Mouse (Mus musculus): ENCODE measurements at regions not wholly inside any gene's neighbourhood (a gene's known extent, or its start where the extent isn't known, plus 50 kb on each side); places are given as distances from the start of the nearest gene placed in this dataset.

GRCm38 (mm10) chr17:51646416-51646815, 186.7 kb downstream of the Satb1 start:
- Histone ChIP-seq H3K27ac (ENCODE audit: insufficient read depth, low read length) (no peak overlapping the region), H3K36me3 (ENCODE audit: control insufficient read depth, insufficient read depth, low read length) (no peaks in the 10 kb centered on the region), H3K27me3 (ENCODE audit: control insufficient read depth, insufficient read depth, low read length) (no peaks in the 10 kb centered on the region), H3K4me1 (ENCODE audit: control insufficient read depth, insufficient read depth, insufficient read length) (no peaks in the 10 kb centered on the region), H3K4me3 (ENCODE audit: extremely low read depth, insufficient read depth, insufficient read length) (no peak overlapping the region)
- 67% methylated on average over 2 of the region's 2 CpGs for WGBS
- TF ChIP-seq CTCF (IDR thresholded peaks at IDR 0.05; ENCODE audit: extremely low read depth, insufficient read depth, insufficient read length, insufficient replicate concordance), result no peak
- no peak for TF ChIP-seq POLR2A (IDR thresholded peaks at IDR 0.05; ENCODE audit: low read depth, low read length)
- DNase-seq (ENCODE audit: low read depth in 1 of 2, low spot score in 2 of 2), result no peak

DNA sequence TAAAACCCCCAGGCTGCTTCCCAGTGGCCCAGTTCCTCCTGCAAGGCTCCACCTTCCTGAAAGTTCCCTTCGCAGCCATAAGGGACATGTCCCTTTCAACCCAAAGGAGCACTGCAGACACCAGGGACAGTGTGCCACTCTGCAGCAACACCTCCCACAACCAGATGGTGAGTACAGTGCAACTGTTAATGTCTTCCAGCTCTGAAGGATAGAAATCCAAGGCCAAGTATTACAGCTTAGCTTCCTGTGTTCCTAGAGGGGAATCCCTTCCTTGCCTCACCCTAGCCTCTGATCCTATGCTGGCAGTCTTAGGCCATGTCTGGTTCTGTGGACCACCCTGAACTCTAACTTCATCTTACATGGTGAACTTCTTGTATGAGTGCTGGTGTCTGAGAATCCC, 187.2 kb downstream of the Satb1 start:
- Histone ChIP-seq H3K27me3 (ENCODE audit: control insufficient read depth, insufficient read depth, low read length) (no peaks in the 10 kb centered on the region), H3K36me3 (ENCODE audit: control insufficient read depth, insufficient read depth, low read length) (no peaks in the 10 kb centered on the region), H3K4me3 (ENCODE audit: extremely low read depth, insufficient read depth, insufficient read length) (no peak overlapping the region), H3K27ac (ENCODE audit: insufficient read depth, low read length) (no peak overlapping the region), H3K4me1 (ENCODE audit: control insufficient read depth, insufficient read depth, insufficient read length) (no peaks in the 10 kb centered on the region)
- WGBS, result 95% methylated on average over 1 of the region's 1 CpGs
- DNase-seq (ENCODE audit: low read depth in 1 of 2, low spot score in 2 of 2), result no peak
- TF ChIP-seq POLR2A (IDR thresholded peaks at IDR 0.05; ENCODE audit: low read depth, low read length), result no peak
- no peak for TF ChIP-seq CTCF (IDR thresholded peaks at IDR 0.05; ENCODE audit: extremely low read depth, insufficient read depth, insufficient read length, insufficient replicate concordance)

DNA sequence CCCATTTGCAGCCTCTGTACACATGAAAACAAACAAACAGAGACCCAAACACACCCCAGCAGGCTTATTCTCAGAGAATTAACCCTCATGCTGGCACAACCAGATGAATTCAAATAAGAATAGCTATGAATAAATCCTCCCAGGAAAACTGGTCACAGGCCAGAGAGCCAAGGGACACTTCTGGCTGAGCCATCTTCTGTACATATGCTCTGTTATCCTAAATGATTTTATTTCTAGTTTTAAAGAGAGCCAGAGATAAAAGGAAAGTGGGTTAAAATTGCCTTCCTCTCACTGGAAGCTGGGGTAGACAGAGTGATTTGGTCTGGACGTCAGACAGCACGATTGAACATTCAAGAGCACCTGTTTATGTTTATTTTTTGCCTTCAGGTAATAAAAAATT, 190.4 kb downstream of the Satb1 start:
- H3K36me3 ChIP-seq (ENCODE audit: control insufficient read depth, insufficient read depth, low read length), result no peaks in the 10 kb centered on the region
- TF ChIP-seq CTCF (IDR thresholded peaks at IDR 0.05; ENCODE audit: extremely low read depth, insufficient read depth, insufficient read length, insufficient replicate concordance), result no peak
- no peak for TF ChIP-seq POLR2A (IDR thresholded peaks at IDR 0.05; ENCODE audit: low read depth, low read length)
- DNase-seq (ENCODE audit: low read depth in 1 of 2, low spot score in 2 of 2), result no peak
- no peaks in the 10 kb centered on the region for H3K27me3 ChIP-seq (ENCODE audit: control insufficient read depth, insufficient read depth, low read length)
- no peaks in the 10 kb centered on the region for H3K4me1 ChIP-seq (ENCODE audit: control insufficient read depth, insufficient read depth, insufficient read length)
- no peak overlapping the region for H3K4me3 ChIP-seq (ENCODE audit: extremely low read depth, insufficient read depth, insufficient read length)
- no peak overlapping the region for H3K27ac ChIP-seq (ENCODE audit: insufficient read depth, low read length)
- WGBS, result 87% methylated on average over 2 of the region's 2 CpGs

- H3K4me3 ChIP-seq (ENCODE audit: extremely low read depth, insufficient read depth, insufficient read length), result no peak overlapping the region
- WGBS, result 45% methylated on average over 4 of the region's 4 CpGs
These were observed 197.2 kb downstream of the Satb1 start for GRCm38 (mm10) chr17:51635913-51636312.

GRCm38 (mm10) chr17:51631574-51631973, 201.5 kb downstream of the Satb1 start:
- DNase-seq (ENCODE audit: low read depth in 1 of 2, low spot score in 2 of 2), result no peak

More at GRCm38 (mm10) chr17:51635913-51636312, 197.2 kb downstream of the Satb1 start:
- H3K4me1 ChIP-seq (ENCODE audit: control insufficient read depth, insufficient read depth, insufficient read length), result no peaks in the 10 kb centered on the region
- H3K36me3 ChIP-seq (ENCODE audit: control insufficient read depth, insufficient read depth, low read length), result no peaks in the 10 kb centered on the region
- TF ChIP-seq POLR2A (IDR thresholded peaks at IDR 0.05; ENCODE audit: low read depth, low read length), result no peak
- TF ChIP-seq CTCF (IDR thresholded peaks at IDR 0.05; ENCODE audit: extremely low read depth, insufficient read depth, insufficient read length, insufficient replicate concordance), result no peak
- DNase-seq (ENCODE audit: low read depth in 1 of 2, low spot score in 2 of 2), result no peak
- no peaks in the 10 kb centered on the region for H3K27me3 ChIP-seq (ENCODE audit: control insufficient read depth, insufficient read depth, low read length)
- no peak overlapping the region for H3K27ac ChIP-seq (ENCODE audit: insufficient read depth, low read length)

DNA sequence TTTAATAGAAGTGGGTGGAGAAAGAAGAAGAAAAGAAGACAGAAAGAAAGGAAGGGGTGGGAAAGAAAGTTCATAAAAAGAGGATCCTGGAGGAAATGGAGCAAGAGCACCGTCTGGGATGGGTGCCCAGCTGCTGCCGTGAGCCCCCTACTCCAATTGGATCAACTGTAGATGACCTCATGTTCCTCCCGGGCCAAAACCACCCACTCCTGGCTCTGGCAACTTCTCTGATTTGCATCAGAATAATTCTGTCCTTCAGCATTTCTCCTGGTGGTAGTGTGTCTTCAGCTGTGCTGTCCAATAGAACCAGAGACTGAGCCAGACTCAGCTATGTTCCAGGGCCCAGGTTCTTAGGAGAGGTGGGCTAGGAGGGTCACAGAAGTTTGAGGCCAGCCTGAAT, 212.6 kb downstream of the Satb1 start:
- no peak for DNase-seq (ENCODE audit: low read depth in 1 of 2, low spot score in 2 of 2)
- WGBS, result 75% methylated on average over 3 of the region's 3 CpGs
- Histone ChIP-seq H3K27ac (ENCODE audit: insufficient read depth, low read length) (no peak overlapping the region), H3K4me3 (ENCODE audit: extremely low read depth, insufficient read depth, insufficient read length) (no peak overlapping the region), H3K4me1 (ENCODE audit: control insufficient read depth, insufficient read depth, insufficient read length) (no peaks in the 10 kb centered on the region), H3K27me3 (ENCODE audit: control insufficient read depth, insufficient read depth, low read length) (no peaks in the 10 kb centered on the region), H3K36me3 (ENCODE audit: control insufficient read depth, insufficient read depth, low read length) (no peaks in the 10 kb centered on the region)
- TF ChIP-seq CTCF (IDR thresholded peaks at IDR 0.05; ENCODE audit: extremely low read depth, insufficient read depth, insufficient read length, insufficient replicate concordance) (no peak), POLR2A (IDR thresholded peaks at IDR 0.05; ENCODE audit: low read depth, low read length) (no peak)

More at GRCm38 (mm10) chr17:51631574-51631973, 201.5 kb downstream of the Satb1 start:
- TF ChIP-seq CTCF (IDR thresholded peaks at IDR 0.05; ENCODE audit: extremely low read depth, insufficient read depth, insufficient read length, insufficient replicate concordance) (no peak), POLR2A (IDR thresholded peaks at IDR 0.05; ENCODE audit: low read depth, low read length) (no peak)
- Histone ChIP-seq H3K27ac (ENCODE audit: insufficient read depth, low read length) (no peak overlapping the region), H3K36me3 (ENCODE audit: control insufficient read depth, insufficient read depth, low read length) (no peaks in the 10 kb centered on the region), H3K27me3 (ENCODE audit: control insufficient read depth, insufficient read depth, low read length) (no peaks in the 10 kb centered on the region), H3K4me1 (ENCODE audit: control insufficient read depth, insufficient read depth, insufficient read length) (no peaks in the 10 kb centered on the region), H3K4me3 (ENCODE audit: extremely low read depth, insufficient read depth, insufficient read length) (no peak overlapping the region)
- WGBS, result 75% methylated on average over 2 of the region's 2 CpGs

DNA sequence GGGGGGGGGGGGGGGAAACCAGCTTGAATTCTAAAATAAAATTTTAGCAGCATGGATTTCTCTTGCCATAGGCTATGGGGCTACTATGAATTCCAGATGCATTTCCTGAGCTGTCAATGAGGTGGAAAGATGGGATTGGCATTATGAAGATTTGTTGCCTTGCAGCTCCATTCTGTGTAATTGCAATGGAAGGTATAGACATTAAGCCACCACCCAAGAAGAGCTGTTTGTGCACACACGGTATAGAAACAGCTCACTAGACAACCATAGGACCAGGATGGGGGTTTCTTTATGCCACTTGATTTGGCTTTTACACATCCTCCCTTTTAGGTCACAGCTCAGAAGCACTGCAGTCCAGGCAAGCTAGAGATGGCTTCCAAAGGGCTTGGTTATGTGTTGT, 247.8 kb downstream of the Satb1 start:
- no peak overlapping the region for H3K27ac ChIP-seq (ENCODE audit: insufficient read depth, low read length)
- H3K4me3 ChIP-seq (ENCODE audit: extremely low read depth, insufficient read depth, insufficient read length), result no peak overlapping the region
- DNase-seq (ENCODE audit: low read depth in 1 of 2, low spot score in 2 of 2), result no peak
- TF ChIP-seq CTCF (IDR thresholded peaks at IDR 0.05; ENCODE audit: extremely low read depth, insufficient read depth, insufficient read length, insufficient replicate concordance) (no peak), POLR2A (IDR thresholded peaks at IDR 0.05; ENCODE audit: low read depth, low read length) (no peak)
- H3K4me1 ChIP-seq (ENCODE audit: control insufficient read depth, insufficient read depth, insufficient read length), result no peaks in the 10 kb centered on the region
- WGBS, result 78% methylated on average over 1 of the region's 1 CpGs
- H3K36me3 ChIP-seq (ENCODE audit: control insufficient read depth, insufficient read depth, low read length), result no peaks in the 10 kb centered on the region
- H3K27me3 ChIP-seq (ENCODE audit: control insufficient read depth, insufficient read depth, low read length), result no peaks in the 10 kb centered on the region

Data from spleen, adult 2 months (tissue).